Mouse (Mus musculus) hindbrain, embryonic 14.5 days (tissue): ENCODE data around the gene H2-Q10. TPM values are rescaled to one million over a fixed set of nuclear protein-coding genes. Genes with fewer than 3 reads are reported as not detected.
"Not testable (repeated sequence)": the region's sequence is repeated elsewhere in the genome, so short reads cannot be mapped to it uniquely, and the experiment has no call there.

Experiments used
- ATAC-seq: fragments of 200-750 bp; cut with Nextera tagmentation; 2 replicates; pipeline ENCODE4 v1.8.0; 2017; ENCODE audit warnings: moderate number of reproducible peaks, mild to moderate bottlenecking, moderate TSS enrichment, moderate library complexity; ENCODE audit not compliant: low FRiP score
- DNase-seq: peaks from one replicate; pipeline ENCODE4 v3.0.0-alpha.2; 2015; ENCODE audit warnings: low spot score
- H3K27ac ChIP-seq: fragments of 300-500 bp; sonication (generic); 2 replicates; pipeline ENCODE4 v1.5.1; 2014; ENCODE audit warnings: mild to moderate bottlenecking, moderate library complexity
- H3K27me3 ChIP-seq: fragments of 300-500 bp; sonication (generic); 2 replicates; pipeline ENCODE4 v1.6.1; 2014; ENCODE audit warnings: mild to moderate bottlenecking, low read length, mixed read lengths; ENCODE audit not compliant: control insufficient read depth, insufficient read depth
- H3K36me3 ChIP-seq: fragments of 300-500 bp; sonication (generic); replicated peaks from 2 replicates; pipeline ENCODE4 v1.6.1; 2014; ENCODE audit not compliant: control insufficient read depth, insufficient read depth
- H3K4me1 ChIP-seq: fragments of 300-500 bp; sonication (generic); replicated peaks from 2 replicates; pipeline ENCODE4 v1.6.1; 2014; ENCODE audit warnings: antibody characterized with exemption, low read length, mixed read lengths; ENCODE audit not compliant: control insufficient read depth, insufficient read depth
- H3K4me2 ChIP-seq: fragments of 300-500 bp; sonication (generic); replicated peaks from 2 replicates; pipeline ENCODE4 v1.6.1; 2014; ENCODE audit warnings: mild to moderate bottlenecking, moderate library complexity
- H3K4me3 ChIP-seq: fragments of 300-500 bp; sonication (generic); replicated peaks from 2 replicates; pipeline ENCODE4 v1.5.1; 2014; ENCODE audit warnings: mild to moderate bottlenecking, low read length
- H3K9ac ChIP-seq: fragments of 300-500 bp; sonication (generic); 2 replicates; pipeline ENCODE4 v1.6.1; 2014
- H3K9me3 ChIP-seq: fragments of 300-500 bp; sonication (generic); 2 replicates; pipeline ENCODE4 v1.6.1; 2016; ENCODE audit warnings: low read length; ENCODE audit not compliant: control insufficient read depth
- WGBS: fragments of 180-500 bp; shearing (Covaris S2); extraction: QIAGEN DNeasy Blood & Tissue Kit; methylation state at CpG from one replicate; pipeline ENCODE4 v1.1.7; 2014; 5-methylcytosine and 5-hydroxymethylcytosine counted together
- polyA plus RNA-seq: library from polyadenylated mRNA; unstranded; fragments of >200 nt; fragmentation: Nextera tagmentation; extraction: Ambion mirVana; gene quantifications from 2 replicates; pipeline ENCODE4 v1.2.1, GENCODE M21; 2014

Gene H2-Q10
- polyA plus RNA-seq, 1 experiment from 2014 or later: not detected

DNA sequence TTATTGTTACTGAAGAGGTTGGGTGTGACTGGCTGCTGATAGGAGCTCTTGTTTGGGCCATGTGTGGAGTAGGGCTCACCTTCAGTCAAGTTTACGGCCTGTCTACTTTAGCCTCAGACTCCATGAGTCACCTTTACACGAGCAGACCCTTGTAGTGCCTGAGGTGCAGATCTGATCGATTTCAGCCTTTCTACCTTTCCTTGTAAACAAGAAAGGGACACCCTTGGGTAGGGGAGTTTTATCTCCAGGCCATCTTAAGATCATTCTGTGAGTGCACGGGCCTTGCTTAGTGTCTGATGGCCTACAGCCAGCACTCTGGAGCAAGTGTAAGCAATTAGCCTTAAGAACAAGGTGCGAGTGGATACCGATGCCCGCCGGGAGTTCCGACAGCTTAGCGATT is 37.0 kb downstream of the H2-Q10 start:
- no peaks in the 10 kb centered on the region for H3K36me3 ChIP-seq
- no peak overlapping the region for H3K9ac ChIP-seq
- ATAC-seq (no peak), DNase-seq (no peak)
- H3K27ac ChIP-seq: no peak overlapping the region
- H3K27me3 ChIP-seq: peaks cover 28% of the 10 kb centered on the region
- H3K4me2 ChIP-seq: no peak overlapping the region
- no peaks in the 10 kb centered on the region for H3K4me1 ChIP-seq
- 18% methylated on average over 10 of the region's 10 CpGs for WGBS
- no peak overlapping the region for H3K4me3 ChIP-seq
- H3K9me3 ChIP-seq: no peaks in the 10 kb centered on the region

DNA sequence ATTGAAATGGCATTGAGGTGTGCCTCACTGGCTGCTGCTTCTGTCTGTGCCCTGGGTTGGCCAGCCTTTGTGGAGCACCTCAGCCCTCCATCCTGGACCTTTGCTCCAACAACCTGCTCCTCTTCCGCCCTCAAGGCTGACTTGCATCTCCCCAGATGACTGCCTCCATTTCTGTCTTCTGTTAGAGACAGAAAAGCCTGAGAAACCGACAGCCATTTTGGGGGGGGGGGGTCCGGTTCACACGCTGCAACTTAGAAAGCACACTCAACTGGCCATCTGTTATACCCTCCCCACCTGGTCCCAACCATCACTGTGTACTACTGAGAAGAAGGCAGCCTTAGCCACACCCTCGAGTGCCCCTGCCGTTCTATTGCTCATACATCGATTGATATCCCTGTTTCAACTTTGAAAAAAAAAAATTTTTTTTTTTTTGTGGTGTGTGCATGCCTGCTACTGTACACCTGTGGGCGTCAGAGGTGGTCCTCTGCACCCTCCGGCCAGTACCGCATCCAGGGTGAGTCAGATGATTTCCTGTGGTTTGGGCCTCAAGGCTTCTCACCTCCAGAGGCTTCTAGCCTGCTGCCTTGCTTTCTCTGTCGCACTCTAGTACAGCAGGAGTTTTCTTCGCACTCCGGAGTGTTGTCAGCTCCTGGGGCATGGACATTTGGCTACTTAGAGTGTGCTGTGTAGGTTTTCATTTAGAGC is 37.8 kb downstream of the H2-Q10 start:
- Histone ChIP-seq H3K9me3 (no peaks in the 10 kb centered on the region), H3K27me3 (peaks cover 28% of the 10 kb centered on the region), H3K4me3 (no peak overlapping the region), H3K36me3 (no peaks in the 10 kb centered on the region), H3K9ac (no peak overlapping the region), H3K27ac (no peak overlapping the region), H3K4me2 (no peak overlapping the region), H3K4me1 (no peaks in the 10 kb centered on the region)
- 27% methylated on average over 13 of the region's 13 CpGs for WGBS
- ATAC-seq (no peak), DNase-seq (no peak)

DNA sequence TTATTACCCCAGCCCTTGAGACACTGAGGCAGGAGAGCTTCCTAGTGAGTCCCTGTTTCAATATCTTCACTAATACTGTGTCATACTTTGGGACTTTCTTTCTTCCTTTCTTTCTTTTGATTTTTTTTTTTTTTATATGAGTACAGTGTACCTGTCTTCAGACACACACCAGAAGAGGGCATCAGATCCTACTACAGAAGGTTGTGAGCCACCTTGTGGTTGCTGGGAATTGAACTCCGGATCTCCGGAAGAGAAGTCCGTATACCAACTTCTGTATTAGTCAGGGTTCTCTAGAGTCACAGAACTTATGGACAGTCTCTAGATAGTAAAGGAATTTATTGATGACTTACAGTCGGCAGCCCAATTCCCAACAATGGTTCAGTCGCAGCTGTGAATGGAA is 38.4 kb downstream of the H2-Q10 start:
- H3K9me3 ChIP-seq, H3K4me3 ChIP-seq, ATAC-seq, H3K4me2 ChIP-seq, H3K36me3 ChIP-seq, H3K9ac ChIP-seq, H3K27ac ChIP-seq, H3K4me1 ChIP-seq, DNase-seq: not testable (repeated sequence)
- 58% methylated on average over 5 of the region's 5 CpGs for WGBS
- H3K27me3 ChIP-seq: peaks cover 28% of the 10 kb centered on the region

DNA sequence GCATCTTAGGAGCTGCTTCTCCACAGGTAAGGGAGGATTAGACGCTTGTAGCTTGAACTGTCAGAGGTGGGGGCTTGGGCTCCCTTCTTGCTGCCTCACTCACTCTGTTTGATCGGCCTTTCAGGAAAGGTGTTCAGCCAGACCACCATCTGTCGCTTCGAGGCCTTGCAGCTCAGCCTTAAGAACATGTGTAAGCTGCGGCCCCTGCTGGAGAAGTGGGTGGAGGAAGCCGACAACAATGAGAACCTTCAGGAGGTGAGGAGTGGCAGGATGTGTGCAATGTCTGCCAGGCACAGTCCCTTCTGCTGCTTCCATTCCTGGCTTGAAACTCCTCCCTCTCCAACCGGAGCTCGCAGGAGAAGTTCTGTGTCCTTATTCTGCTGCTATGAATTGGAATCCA is 39.4 kb downstream of the H2-Q10 start:
- Histone ChIP-seq H3K9ac (no peak overlapping the region), H3K9me3 (no peaks in the 10 kb centered on the region), H3K4me2 (no peak overlapping the region), H3K27ac (no peak overlapping the region), H3K4me3 (no peak overlapping the region), H3K36me3 (no peaks in the 10 kb centered on the region), H3K27me3 (peaks cover 28% of the 10 kb centered on the region), H3K4me1 (no peaks in the 10 kb centered on the region)
- no peak for ATAC-seq
- no peak for DNase-seq
- WGBS: 48% methylated on average over 8 of the region's 8 CpGs

DNA sequence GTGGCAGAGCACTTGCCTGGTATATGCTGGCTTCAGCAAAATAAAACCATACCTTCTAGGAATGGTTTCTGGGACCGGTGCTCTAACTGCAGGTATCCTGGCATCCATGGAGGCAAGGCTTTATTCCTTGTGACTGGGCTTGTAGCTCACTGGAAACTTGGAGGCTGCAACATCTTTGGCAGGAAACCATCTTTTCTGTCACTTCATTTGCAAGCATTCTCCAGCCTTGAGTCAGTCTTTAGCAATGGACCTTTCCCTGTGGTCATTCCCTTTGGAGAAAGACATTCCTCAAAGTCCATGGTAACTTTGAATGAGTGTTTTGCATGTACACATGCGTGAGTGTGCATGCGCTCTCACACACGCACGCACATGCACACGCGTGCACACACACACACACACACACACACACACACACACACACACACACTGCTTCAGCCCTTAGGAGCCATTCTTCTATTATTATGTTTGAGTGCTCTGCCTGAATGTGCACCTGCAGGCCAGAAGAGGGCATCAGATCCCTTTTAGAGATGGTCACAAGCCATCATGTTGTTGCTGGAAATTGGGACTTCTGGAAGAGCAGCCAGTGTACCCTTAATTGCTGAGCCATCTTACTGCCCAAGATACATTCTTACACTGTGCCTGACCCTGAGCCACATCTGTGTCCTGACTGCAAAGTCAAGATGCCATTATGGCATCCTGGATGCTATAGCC is 43.2 kb downstream of the H2-Q10 start:
- 92% methylated on average over 7 of the region's 7 CpGs for WGBS

DNA sequence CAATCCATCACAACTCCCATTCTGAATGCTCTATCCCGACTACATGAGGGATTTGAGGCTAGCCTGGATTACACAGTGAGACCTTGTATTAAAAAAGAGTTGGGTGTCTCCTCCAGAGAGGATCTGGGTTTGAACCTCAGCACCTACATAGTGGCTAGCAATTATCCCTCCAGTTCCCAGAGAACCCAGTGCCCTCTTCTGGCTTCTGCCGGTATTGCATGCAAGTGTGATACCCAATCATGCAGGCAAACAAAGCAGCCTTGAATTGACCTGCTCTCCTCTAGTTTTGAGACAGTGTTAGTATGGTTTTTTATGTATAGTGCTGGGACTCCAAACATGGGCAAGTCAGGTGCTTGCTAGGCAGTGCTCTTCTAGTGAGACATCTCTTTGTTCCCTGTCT is 44.0 kb downstream of the H2-Q10 start:
- H3K27ac ChIP-seq: no peak overlapping the region
- no peak overlapping the region for H3K9ac ChIP-seq
- H3K36me3 ChIP-seq: no peaks in the 10 kb centered on the region
- DNase-seq: peak; percentile 56
- 16% methylated on average over 2 of the region's 2 CpGs for WGBS
- peaks cover 15% of the 10 kb centered on the region for H3K4me1 ChIP-seq
- no peaks in the 10 kb centered on the region for H3K9me3 ChIP-seq
- no peak overlapping the region for H3K4me2 ChIP-seq
- no peak for ATAC-seq
- H3K4me3 ChIP-seq: no peak overlapping the region
- H3K27me3 ChIP-seq: 0 out of 2 replicates have a peak, but pooled peaks cover 4% of the 10 kb centered on the region

More for the DNA sequence above, 43.2 kb downstream of the H2-Q10 start:
- Histone ChIP-seq H3K4me2 (no peak overlapping the region), H3K27ac (no peak overlapping the region), H3K4me1 (peaks cover 15% of the 10 kb centered on the region), H3K36me3 (no peaks in the 10 kb centered on the region), H3K4me3 (no peak overlapping the region), H3K27me3 (0 out of 2 replicates have a peak, but pooled peaks cover 4% of the 10 kb centered on the region), H3K9ac (no peak overlapping the region), H3K9me3 (no peaks in the 10 kb centered on the region)
- DNase-seq: peak; percentile 47
- ATAC-seq: no peak

DNA sequence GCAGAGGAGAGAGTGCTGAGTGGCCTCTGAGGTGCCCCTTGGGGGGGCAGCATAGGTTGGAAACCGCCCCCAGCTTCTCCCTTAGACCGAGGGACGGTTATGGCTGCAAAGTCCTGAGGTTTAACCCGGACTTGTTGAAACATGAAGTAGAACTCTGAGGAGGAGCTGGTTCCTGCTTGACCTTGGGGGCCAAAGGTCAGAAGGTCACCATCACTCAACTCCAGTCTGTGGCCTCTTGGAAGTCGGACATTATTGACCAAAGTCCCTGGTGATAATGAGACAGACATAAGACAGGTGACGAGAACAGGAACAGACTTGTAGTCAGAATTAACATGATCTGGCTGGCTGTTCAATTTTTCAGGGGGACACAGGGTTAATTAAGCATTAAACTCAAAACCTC is 44.9 kb downstream of the H2-Q10 start:
- Histone ChIP-seq H3K9ac (no peak overlapping the region), H3K4me1 (peaks cover 15% of the 10 kb centered on the region), H3K9me3 (no peaks in the 10 kb centered on the region), H3K36me3 (no peaks in the 10 kb centered on the region), H3K4me2 (no peak overlapping the region; the same call in 1 of the 2 replicates), H3K27me3 (0 out of 2 replicates have a peak, but pooled peaks cover 4% of the 10 kb centered on the region), H3K27ac (no peak overlapping the region), H3K4me3 (no peak overlapping the region)
- ATAC-seq (no peak), DNase-seq (no peak)
- WGBS: 39% methylated on average over 6 of the region's 6 CpGs

DNA sequence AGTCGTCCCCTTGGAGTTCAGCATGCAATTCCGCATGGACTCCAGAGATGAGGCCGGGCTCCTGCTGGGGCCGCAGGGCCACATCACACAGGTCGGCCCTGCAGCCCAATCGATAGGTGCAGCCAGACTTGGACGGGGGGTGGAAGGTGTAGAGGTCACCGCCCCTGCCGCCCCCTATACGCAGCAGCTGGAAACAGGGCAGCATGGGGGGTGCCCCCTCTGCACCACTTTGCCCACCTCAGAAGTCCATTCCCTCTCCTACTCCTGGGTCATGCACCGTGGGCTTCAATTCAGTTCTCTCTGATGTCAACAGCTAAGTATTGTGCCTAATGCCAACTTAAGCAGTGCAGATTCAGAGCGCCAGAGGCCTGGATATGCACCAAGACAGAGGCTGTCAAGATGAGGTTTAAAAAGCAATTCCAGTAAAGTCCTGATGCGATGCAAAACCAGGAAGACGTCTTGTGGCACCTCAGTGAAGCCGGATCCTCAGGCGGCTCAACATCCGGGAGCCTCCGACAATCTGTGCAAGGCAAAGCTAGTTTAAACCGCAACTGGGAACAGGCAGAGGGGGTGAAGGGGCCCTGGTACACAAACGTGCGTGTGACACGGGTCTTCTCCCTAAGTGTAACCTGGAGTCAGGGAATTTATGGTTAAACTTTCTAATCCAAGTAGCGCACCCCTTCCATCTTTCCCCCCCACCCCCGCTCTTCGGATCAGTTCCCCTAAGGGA is 46.2 kb downstream of the H2-Q10 start:
- Histone ChIP-seq H3K4me3 (peak overlapping the region; percentile 44), H3K9ac (peak overlapping the region; percentile 37), H3K27me3 (0 out of 2 replicates have a peak, but pooled peaks cover 4% of the 10 kb centered on the region), H3K27ac (no peak overlapping the region), H3K36me3 (no peaks in the 10 kb centered on the region), H3K9me3 (no peaks in the 10 kb centered on the region), H3K4me1 (peaks cover 15% of the 10 kb centered on the region), H3K4me2 (peak overlapping the region; percentile 80)
- no peak for DNase-seq
- peak; percentile 15; the same call in 1 of the 2 replicates for ATAC-seq
- WGBS: 7% methylated on average over 25 of the region's 25 CpGs
